Mouse (Mus musculus): Measurements from ENCODE around the gene Lpo.

GRCm38 (mm10) chr11:87761806-87762701 lies 66.0 kb downstream of the Lpo start:
- TF ChIP-seq EP300 (IDR thresholded peaks at IDR 0.05; ENCODE audit: insufficient read depth, low read depth, low read length), result no peak
- no peak for TF ChIP-seq POLR2A (IDR thresholded peaks at IDR 0.05; ENCODE audit: insufficient read depth, low read length)
